Mouse (Mus musculus) hindbrain, embryonic 13.5 days (tissue): ENCODE data around the gene Gpr25. TPM values are rescaled to one million over a fixed set of nuclear protein-coding genes. Genes with fewer than 3 reads are reported as not detected.
A peak's percentile ranks its signal among the peaks of the same experiment; 100 is the strongest.

Experiments used
- ATAC-seq: fragments of 200-750 bp; cut with Nextera tagmentation; 2 replicates; pipeline ENCODE4 v1.8.0; 2017; ENCODE audit warnings: moderate TSS enrichment; ENCODE audit not compliant: low FRiP score
- H3K27ac ChIP-seq: fragments of 300-500 bp; sonication (generic); 2 replicates; pipeline ENCODE4 v1.5.1; 2015; ENCODE audit warnings: inconsistent platforms, mild to moderate bottlenecking, moderate library complexity
- H3K27me3 ChIP-seq: fragments of 300-500 bp; sonication (generic); 2 replicates; pipeline ENCODE4 v1.6.1; 2015; ENCODE audit warnings: mild to moderate bottlenecking, inconsistent platforms
- H3K36me3 ChIP-seq: fragments of 300-500 bp; sonication (generic); 2 replicates; pipeline ENCODE4 v1.6.1; 2015; ENCODE audit warnings: mild to moderate bottlenecking, inconsistent platforms
- H3K4me1 ChIP-seq: fragments of 300-500 bp; sonication (generic); replicated peaks from 2 replicates; pipeline ENCODE4 v1.6.1; 2015; ENCODE audit warnings: inconsistent platforms
- H3K4me2 ChIP-seq: fragments of 300-500 bp; sonication (generic); 2 replicates; pipeline ENCODE4 v1.6.1; 2015; ENCODE audit warnings: inconsistent platforms, mild to moderate bottlenecking, moderate library complexity
- H3K4me3 ChIP-seq: fragments of 300-500 bp; sonication (generic); 2 replicates; pipeline ENCODE4 v1.5.1; 2015; ENCODE audit warnings: mild to moderate bottlenecking, inconsistent platforms
- H3K9ac ChIP-seq: fragments of 300-500 bp; sonication (generic); 2 replicates; pipeline ENCODE4 v1.6.1; 2015; ENCODE audit warnings: mild to moderate bottlenecking, inconsistent platforms
- H3K9me3 ChIP-seq: fragments of 300-500 bp; sonication (generic); 2 replicates; pipeline ENCODE4 v1.6.1; 2016; ENCODE audit warnings: inconsistent platforms
- WGBS: fragments of 180-500 bp; shearing (Covaris S2); methylation state at CpG from one replicate; pipeline ENCODE4 v1.1.7; 2015; 5-methylcytosine and 5-hydroxymethylcytosine counted together
- polyA plus RNA-seq: library from polyadenylated mRNA; unstranded; fragments of >200 nt; fragmentation: Nextera tagmentation; extraction: Ambion mirVana; gene quantifications from 2 replicates; pipeline ENCODE4 v1.2.1, GENCODE M21; 2015

Gpr25 gene
- polyA plus RNA-seq, 1 experiment from 2014 or later: 0.16 TPM

- Histone ChIP-seq H3K9ac (peak overlapping the region; percentile 66), H3K27me3 (0 out of 2 replicates have a peak, but pooled peaks cover 16% of the 10 kb centered on the region), H3K4me2 (peak overlapping the region; percentile 80), H3K4me3 (peak overlapping the region; percentile 51), H3K36me3 (no peaks in the 10 kb centered on the region), H3K27ac (no peak overlapping the region), H3K9me3 (no peaks in the 10 kb centered on the region), H3K4me1 (peaks cover 68% of the 10 kb centered on the region)
- no peak for ATAC-seq
- whole genome bisulfite sequencing: under 1% methylated on average over 9 of the region's 9 CpGs
These were observed 28.3 kb downstream of the Gpr25 start for GRCm38 (mm10) chr1:136232285-136232926.

DNA sequence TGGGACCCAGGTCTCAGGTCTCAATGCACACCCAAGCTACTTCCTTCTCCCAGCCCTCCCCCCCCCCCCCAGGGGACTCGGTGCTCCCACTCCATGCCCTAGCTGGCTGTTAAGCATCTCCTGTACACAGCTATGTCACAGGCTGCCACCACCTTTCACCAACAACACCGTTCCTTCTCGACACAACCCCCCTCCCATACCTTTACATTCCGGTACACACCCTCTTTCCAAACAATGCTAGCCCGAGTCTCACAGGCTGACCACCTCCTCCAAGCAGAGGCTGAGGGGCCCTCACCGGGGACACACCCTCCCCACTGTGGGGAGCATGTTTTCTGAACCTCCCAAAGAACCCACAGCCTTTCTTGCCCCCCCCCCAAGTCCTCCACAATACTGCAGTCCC is 29.1 kb downstream of the Gpr25 start:
- ATAC-seq: no peak
- Histone ChIP-seq H3K4me3 (peak overlapping the region; percentile 51), H3K27me3 (0 out of 2 replicates have a peak, but pooled peaks cover 16% of the 10 kb centered on the region), H3K27ac (no peak overlapping the region), H3K36me3 (no peaks in the 10 kb centered on the region), H3K4me1 (peaks cover 72% of the 10 kb centered on the region), H3K9me3 (no peaks in the 10 kb centered on the region), H3K4me2 (peak overlapping the region; percentile 80), H3K9ac (peak overlapping the region; percentile 43; the same call in 1 of the 2 replicates)
- 2% methylated on average over 6 of the region's 6 CpGs for WGBS

GRCm38 (mm10) chr1:136230201-136230600 is 30.5 kb downstream of the Gpr25 start:
- H3K4me2 ChIP-seq: peak overlapping the region; percentile 80
- 20% methylated on average over 11 of the region's 11 CpGs for WGBS
- ATAC-seq: no peak
- H3K27me3 ChIP-seq: 0 out of 2 replicates have a peak, but pooled peaks cover 16% of the 10 kb centered on the region
- H3K9ac ChIP-seq: peak overlapping the region; percentile 43; the same call in 1 of the 2 replicates
- peaks cover 79% of the 10 kb centered on the region for H3K4me1 ChIP-seq
- no peaks in the 10 kb centered on the region for H3K9me3 ChIP-seq
- no peaks in the 10 kb centered on the region for H3K36me3 ChIP-seq
- no peak overlapping the region for H3K27ac ChIP-seq
- H3K4me3 ChIP-seq: no peak overlapping the region

DNA sequence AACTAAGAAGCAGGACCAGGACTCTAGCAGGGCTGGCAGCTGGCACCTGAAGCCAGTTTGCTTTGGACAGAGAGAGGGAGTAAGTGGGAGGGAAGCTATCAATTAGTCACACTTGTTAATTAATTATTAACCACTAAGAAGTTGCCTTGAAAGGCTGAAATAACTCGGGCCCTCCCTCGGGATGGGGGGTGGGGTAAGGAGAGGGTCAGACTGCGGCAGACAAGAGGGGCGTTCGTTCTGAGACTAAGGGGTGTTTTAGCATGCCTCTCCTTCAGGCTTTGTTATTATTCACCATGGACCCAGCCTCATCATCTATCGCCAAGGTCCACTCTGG is 31.7 kb downstream of the Gpr25 start:
- 8% methylated on average over 6 of the region's 6 CpGs for WGBS
- Histone ChIP-seq H3K9me3 (no peaks in the 10 kb centered on the region), H3K27me3 (0 out of 2 replicates have a peak, but pooled peaks cover 16% of the 10 kb centered on the region), H3K27ac (no peak overlapping the region), H3K9ac (no peak overlapping the region), H3K4me3 (no peak overlapping the region), H3K36me3 (no peaks in the 10 kb centered on the region), H3K4me1 (peaks cover 79% of the 10 kb centered on the region), H3K4me2 (no peak overlapping the region)
- ATAC-seq: no peak

DNA sequence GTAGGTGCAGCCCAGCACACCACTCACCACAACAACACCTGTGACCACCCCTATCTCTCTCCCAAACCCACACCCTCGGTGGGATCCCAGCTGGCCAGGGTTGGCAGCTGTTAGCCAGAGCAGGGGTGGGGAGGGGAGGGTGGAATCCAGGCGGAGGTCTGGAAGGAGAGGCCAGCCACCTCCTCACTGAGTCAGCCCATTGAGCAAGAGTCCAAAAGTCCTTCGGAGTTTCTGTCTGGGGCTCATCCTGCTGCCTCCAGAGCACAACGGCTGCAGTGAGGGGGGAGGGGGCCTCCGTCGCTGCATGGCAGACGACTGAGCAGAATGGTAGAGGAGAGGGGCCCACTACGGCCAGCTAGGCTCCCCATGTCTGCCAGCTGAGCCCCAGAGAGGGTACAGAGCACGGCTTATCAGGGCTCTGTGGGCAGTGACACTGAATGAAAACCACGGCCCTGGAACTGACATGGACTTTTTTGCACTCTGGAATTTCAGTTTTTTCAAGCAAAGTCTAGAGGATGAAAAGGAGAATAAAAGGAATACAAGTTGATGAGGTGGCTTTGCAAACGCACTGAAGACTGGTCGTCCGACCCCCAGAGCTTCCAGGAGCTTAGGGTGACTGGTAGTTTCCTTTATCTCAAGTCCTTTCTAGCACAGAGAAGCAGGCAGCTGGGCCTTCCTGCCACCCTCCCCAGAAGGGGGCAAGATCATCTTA is 32.2 kb downstream of the Gpr25 start:
- H3K36me3 ChIP-seq: no peaks in the 10 kb centered on the region
- H3K4me1 ChIP-seq: peaks cover 78% of the 10 kb centered on the region
- H3K9ac ChIP-seq: peak overlapping the region; percentile 25; the same call in 1 of the 2 replicates
- no peaks in the 10 kb centered on the region for H3K9me3 ChIP-seq
- H3K4me3 ChIP-seq: no peak overlapping the region
- 0 out of 2 replicates have a peak, but pooled peaks cover 14% of the 10 kb centered on the region for H3K27me3 ChIP-seq
- WGBS: 4% methylated on average over 13 of the region's 13 CpGs
- no peak overlapping the region for H3K27ac ChIP-seq
- 0 out of 2 replicates have a peak overlapping the region, but pooled peaks have one; percentile 2 for H3K4me2 ChIP-seq
- no peak for ATAC-seq

GRCm38 (mm10) chr1:136227870-136228269 is 32.8 kb downstream of the Gpr25 start:
- H3K9me3 ChIP-seq: no peaks in the 10 kb centered on the region
- no peak overlapping the region for H3K27ac ChIP-seq
- H3K4me1 ChIP-seq: peaks cover 73% of the 10 kb centered on the region
- no peak for ATAC-seq
- H3K4me2 ChIP-seq: no peak overlapping the region
- 62% methylated on average over 4 of the region's 4 CpGs for WGBS
- 0 out of 2 replicates have a peak, but pooled peaks cover 2% of the 10 kb centered on the region for H3K36me3 ChIP-seq
- no peak overlapping the region for H3K4me3 ChIP-seq
- 0 out of 2 replicates have a peak, but pooled peaks cover 13% of the 10 kb centered on the region for H3K27me3 ChIP-seq
- no peak overlapping the region for H3K9ac ChIP-seq

DNA sequence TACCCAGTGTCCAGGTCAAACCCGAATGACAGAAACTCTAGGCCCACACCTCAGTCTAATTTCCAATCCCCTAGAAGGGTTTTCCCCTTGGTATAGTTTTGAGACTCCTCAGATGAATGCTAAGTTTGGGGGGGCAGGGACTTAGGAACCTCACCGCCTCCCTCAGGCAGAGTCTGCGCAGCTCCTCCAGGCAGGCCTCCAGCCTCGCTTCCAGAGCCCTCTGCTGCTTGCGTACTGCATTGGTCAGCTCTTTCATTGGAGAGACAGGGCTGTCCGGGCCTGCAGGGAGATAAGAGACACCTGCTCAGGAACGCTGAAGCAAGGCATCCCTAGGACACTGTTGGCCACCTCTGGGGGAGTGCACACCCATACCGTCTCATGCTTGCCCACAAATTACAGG is 34.0 kb downstream of the Gpr25 start:
- Histone ChIP-seq H3K4me2 (no peak overlapping the region), H3K36me3 (0 out of 2 replicates have a peak, but pooled peaks cover 3% of the 10 kb centered on the region), H3K9me3 (no peaks in the 10 kb centered on the region), H3K4me1 (peaks cover 63% of the 10 kb centered on the region), H3K27me3 (0 out of 2 replicates have a peak, but pooled peaks cover 9% of the 10 kb centered on the region), H3K4me3 (no peak overlapping the region), H3K27ac (no peak overlapping the region), H3K9ac (no peak overlapping the region)
- ATAC-seq: no peak
- whole genome bisulfite sequencing: 90% methylated on average over 8 of the region's 8 CpGs

GRCm38 (mm10) chr1:136225846-136226245 is 34.8 kb downstream of the Gpr25 start:
- WGBS: 88% methylated on average over 8 of the region's 8 CpGs
- H3K4me2 ChIP-seq: no peak overlapping the region
- H3K4me1 ChIP-seq: peaks cover 55% of the 10 kb centered on the region
- ATAC-seq: no peak
- H3K27ac ChIP-seq: no peak overlapping the region
- H3K9ac ChIP-seq: no peak overlapping the region
- 0 out of 2 replicates have a peak, but pooled peaks cover 5% of the 10 kb centered on the region for H3K27me3 ChIP-seq
- 0 out of 2 replicates have a peak, but pooled peaks cover 3% of the 10 kb centered on the region for H3K36me3 ChIP-seq
- H3K9me3 ChIP-seq: no peaks in the 10 kb centered on the region
- H3K4me3 ChIP-seq: no peak overlapping the region

GRCm38 (mm10) chr1:136223758-136224342 is 36.8 kb downstream of the Gpr25 start:
- no peak for ATAC-seq
- H3K4me3 ChIP-seq: no peak overlapping the region
- H3K9me3 ChIP-seq: no peaks in the 10 kb centered on the region
- H3K4me1 ChIP-seq: peaks cover 35% of the 10 kb centered on the region
- no peak overlapping the region for H3K4me2 ChIP-seq
- no peak overlapping the region for H3K27ac ChIP-seq
- H3K36me3 ChIP-seq: peaks cover 11% of the 10 kb centered on the region
- no peak overlapping the region for H3K9ac ChIP-seq
- 90% methylated on average over 10 of the region's 10 CpGs for WGBS
- H3K27me3 ChIP-seq: no peaks in the 10 kb centered on the region

- 85% methylated on average over 10 of the region's 10 CpGs for WGBS
- Histone ChIP-seq H3K36me3 (peaks cover 18% of the 10 kb centered on the region), H3K9me3 (no peaks in the 10 kb centered on the region), H3K9ac (no peak overlapping the region), H3K4me3 (no peak overlapping the region), H3K4me1 (peaks cover 21% of the 10 kb centered on the region), H3K4me2 (no peak overlapping the region), H3K27ac (no peak overlapping the region), H3K27me3 (no peaks in the 10 kb centered on the region)
- ATAC-seq: no peak
These were observed 38.3 kb downstream of the Gpr25 start for GRCm38 (mm10) chr1:136222386-136222785.

DNA sequence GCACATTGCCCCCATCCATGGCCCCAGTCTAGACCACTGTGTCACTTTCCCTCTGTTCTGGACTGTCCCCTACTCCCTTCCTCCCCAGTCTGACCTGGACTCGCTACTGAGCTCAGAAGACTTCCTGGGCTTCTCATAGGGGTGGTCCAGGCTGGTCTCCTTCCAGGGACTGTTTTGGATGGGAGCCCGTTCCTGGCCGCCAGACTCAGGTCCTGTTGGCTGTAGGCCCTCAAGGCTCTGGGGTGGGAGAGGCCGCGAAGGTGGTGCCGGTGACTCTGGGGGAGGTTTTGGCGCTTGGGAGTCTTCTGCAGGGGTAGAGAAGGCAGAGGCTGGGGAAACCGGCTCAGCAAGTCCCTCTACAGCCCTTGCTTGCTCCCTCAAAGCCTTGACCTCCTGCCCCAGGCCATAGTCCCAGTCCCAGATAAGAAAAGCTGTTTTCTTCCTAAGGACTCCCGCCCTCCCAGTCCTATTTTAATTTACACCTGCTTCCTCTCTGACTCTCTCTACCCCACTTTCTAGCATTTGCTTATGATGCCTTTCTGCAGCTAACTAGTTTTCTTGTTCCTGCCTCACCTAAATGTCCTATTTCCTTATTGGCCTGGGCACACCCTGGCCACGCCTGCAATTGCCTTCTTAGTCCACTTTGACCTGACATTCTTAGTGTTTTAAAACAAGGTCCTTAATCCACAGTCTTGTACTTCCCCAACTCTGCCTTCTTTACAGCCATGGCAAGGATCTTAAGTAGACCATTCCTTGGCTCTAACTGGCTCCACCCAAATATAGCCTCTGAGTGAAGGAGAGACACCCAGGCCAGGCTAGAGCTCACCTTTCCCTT is 40.4 kb downstream of the Gpr25 start:
- Histone ChIP-seq H3K9ac (no peak overlapping the region), H3K36me3 (peaks cover 30% of the 10 kb centered on the region), H3K27me3 (no peaks in the 10 kb centered on the region), H3K4me3 (no peak overlapping the region), H3K4me1 (peaks cover 11% of the 10 kb centered on the region), H3K9me3 (no peaks in the 10 kb centered on the region), H3K4me2 (no peak overlapping the region), H3K27ac (no peak overlapping the region)
- 90% methylated on average over 9 of the region's 10 CpGs for WGBS
- no peak for ATAC-seq

GRCm38 (mm10) chr1:136214304-136214703 is 46.4 kb downstream of the Gpr25 start:
- Histone ChIP-seq H3K36me3 (peaks cover 20% of the 10 kb centered on the region), H3K9ac (no peak overlapping the region), H3K9me3 (no peaks in the 10 kb centered on the region), H3K4me2 (no peak overlapping the region), H3K27ac (no peak overlapping the region), H3K4me3 (no peak overlapping the region), H3K27me3 (no peaks in the 10 kb centered on the region), H3K4me1 (no peaks in the 10 kb centered on the region)
- no peak for ATAC-seq
- 84% methylated on average over 15 of the region's 15 CpGs for WGBS
